Mouse (Mus musculus) right cerebral cortex, postnatal 4 days (tissue): ENCODE data around the gene Nop9.

Experiments
- DNase-seq: peaks from one replicate; pipeline ENCODE4 v3.0.0-alpha.2; 2022

Nop9 gene

DNA sequence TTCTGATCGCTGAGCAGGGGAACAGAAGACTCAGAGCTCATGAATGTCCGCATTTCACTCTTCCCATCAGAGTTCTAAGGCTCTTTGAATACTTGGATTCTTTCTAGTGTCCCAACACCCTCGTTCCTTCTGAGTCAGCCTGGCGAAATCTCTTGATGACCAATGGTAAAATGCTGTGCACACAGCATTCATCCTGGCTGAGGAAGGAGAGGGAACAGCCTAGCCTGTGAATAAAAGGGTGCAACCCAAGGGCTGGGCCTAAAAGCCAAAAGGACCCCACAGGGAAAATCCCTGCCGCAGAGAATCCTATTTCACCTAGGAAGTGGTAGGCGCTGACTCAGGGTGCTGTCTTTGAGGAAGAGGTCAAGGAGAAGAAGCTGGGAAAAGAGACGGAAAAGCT lies 15.4 kb upstream of the Nop9 start:
- no peak for DNase-seq

- DNase-seq, result no peak
These were observed 14.9 kb upstream of the Nop9 start for GRCm38 (mm10) chr14:55730531-55731032.

DNA sequence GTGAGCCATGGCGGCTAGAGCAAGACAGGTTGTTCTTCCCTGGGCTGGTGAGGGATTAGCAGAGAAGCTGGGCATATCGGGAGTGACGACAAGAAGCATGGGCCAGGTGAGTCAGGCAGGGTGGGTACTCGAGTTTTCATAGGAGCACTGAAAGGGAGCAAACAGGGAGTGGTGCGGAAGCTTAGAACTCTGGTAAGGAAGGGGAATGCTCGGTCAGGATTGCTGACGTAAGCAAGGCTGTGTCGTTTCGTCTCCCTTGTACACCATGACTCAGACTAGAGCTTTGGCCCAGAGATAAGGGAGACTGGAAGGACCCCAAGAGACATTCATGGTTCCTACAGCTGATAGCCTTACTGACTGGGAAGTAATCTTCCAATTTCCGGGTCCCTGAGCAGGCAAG lies 11.6 kb upstream of the Nop9 start:
- DNase-seq, result no peak

DNA sequence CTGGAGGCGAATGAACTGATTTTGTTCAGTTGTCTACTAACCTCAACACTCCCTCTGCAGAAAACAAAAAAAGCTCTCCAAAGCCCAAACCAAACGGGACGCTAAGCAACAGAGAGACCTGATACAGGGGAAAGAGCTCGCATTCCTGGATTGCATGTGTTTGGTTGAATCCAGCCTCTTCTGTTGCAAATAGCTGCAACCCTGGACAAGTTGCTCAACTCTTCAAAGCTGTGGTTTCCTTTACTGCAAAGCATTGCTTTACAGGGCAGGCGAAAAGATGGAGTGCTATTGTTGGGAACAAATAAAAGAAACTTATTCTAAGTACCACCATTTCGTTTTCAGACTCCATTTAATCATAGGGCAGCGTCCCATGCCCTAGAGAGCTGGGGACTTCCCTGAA lies 10.6 kb upstream of the Nop9 start:
- DNase-seq, result no peak

DNA sequence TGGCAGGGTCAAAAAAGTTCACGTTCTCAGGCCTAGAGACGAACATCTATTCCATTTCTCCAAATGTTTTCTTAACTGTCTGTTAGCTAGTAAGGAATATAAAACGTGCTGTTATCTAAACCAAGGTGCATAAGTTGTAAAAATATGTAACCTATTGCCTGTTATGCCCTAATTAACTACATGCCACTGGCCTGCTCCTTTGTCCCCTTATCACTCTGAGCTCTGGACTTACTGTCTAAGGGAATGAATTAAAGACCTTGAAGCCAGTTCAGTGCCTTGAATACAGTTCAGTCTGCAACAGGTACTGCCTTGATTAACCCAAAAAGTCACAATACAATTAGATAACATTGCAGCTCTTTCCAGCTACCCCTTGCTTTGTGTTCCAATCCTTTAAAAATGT lies 10.2 kb upstream of the Nop9 start:
- no peak for DNase-seq

GRCm38 (mm10) chr14:55735758-55736157 lies 9.7 kb upstream of the Nop9 start:
- DNase-seq, result no peak

- no peak for DNase-seq
These were observed 8.3 kb upstream of the Nop9 start for GRCm38 (mm10) chr14:55737086-55737687.

GRCm38 (mm10) chr14:55743711-55744110 lies 1.8 kb upstream of the Nop9 start:
- DNase-seq, result peak; percentile 90

GRCm38 (mm10) chr14:55745861-55746237 lies 356 bp downstream of the Nop9 start:
- no peak for DNase-seq

- no peak for DNase-seq
These were observed 1.8 kb downstream of the Nop9 start for GRCm38 (mm10) chr14:55747051-55747847.

- no peak for DNase-seq
These were observed 12.1 kb downstream of the Nop9 start for GRCm38 (mm10) chr14:55757566-55757965.

GRCm38 (mm10) chr14:55758363-55758784 lies 12.9 kb downstream of the Nop9 start, which contains the start of gene Cideb:
Gene Cideb (minus strand): TSS chr14:55758458.
- DNase-seq, result peak; percentile 34

DNA sequence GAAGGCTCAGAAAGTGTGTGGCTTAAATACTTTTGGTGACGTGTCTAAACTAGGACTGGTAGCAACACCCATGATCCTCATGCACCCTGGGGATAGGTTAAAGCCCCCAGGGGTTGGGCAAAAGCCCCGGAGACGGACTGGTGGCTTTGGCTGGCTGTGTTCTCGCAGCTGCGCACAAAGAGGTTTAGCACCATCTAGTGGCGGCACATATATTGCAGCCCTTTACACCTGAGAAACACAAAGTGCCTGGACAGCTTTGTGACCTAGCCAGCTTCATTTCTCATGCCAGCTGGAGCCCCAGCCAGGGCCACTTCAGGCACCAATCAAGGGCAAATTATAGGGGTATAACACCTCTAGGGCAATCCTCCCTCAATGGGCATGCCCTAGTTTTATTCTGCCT lies 14.7 kb downstream of the Nop9 start:
- peak; percentile 88 for DNase-seq

DNA sequence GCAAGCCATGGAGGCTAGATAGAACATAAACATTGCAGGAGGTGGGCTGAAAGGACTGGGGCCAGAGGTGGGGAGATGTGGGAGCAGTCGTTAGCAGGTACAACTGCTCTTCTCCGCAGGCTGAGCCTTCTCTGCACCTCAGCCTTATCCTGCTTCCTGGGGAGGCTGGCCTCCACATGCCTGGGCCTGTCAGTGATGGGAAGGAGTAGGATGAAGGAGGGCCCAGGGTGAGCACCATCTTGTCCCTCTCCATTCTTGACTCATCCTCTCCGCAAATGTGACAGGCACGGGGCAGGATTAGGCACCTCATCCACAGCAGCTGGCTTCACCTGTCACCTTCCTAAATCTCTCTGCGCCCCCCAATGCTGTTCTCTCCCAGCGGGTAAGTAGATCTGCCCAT lies 15.7 kb downstream of the Nop9 start, which contains the start of gene Ltb4r2:
Gene Ltb4r2, plus strand, starts transcription at position 266 of the 400 bp plus-strand sequence.
- no peak for DNase-seq

DNA sequence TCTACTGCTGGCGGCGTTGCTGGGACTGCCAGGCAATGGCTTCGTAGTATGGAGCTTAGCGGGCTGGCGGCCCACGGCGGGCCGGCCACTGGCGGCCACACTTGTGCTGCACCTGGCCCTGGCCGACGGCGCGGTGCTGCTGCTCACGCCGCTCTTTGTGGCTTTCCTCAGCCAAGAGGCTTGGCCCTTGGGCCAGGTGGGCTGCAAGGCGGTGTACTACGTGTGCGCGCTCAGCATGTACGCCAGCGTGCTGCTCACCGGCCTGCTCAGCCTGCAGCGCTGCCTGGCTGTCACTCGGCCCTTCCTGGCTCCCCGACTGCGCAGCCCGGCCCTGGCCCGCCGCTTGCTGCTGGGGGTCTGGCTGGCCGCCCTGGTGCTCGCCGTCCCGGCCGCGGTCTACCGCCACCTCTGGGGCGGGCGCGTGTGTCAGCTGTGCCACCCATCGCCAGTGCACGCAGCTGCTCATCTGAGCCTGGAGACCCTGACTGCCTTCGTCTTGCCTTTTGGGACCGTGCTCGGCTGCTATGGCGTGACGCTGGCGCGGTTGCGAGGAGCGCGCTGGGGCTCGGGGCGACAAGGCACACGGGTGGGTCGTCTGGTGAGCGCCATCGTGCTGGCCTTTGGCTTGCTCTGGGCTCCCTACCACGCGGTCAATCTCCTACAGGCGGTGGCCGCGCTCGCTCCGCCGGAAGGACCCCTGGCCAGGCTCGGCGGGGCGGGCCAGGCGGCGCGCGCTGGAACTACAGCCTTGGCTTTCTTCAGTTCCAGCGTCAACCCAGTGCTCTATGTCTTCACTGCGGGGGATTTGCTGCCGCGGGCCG lies 16.7 kb downstream of the Nop9 start:
- DNase-seq, result peak; percentile 67

DNA sequence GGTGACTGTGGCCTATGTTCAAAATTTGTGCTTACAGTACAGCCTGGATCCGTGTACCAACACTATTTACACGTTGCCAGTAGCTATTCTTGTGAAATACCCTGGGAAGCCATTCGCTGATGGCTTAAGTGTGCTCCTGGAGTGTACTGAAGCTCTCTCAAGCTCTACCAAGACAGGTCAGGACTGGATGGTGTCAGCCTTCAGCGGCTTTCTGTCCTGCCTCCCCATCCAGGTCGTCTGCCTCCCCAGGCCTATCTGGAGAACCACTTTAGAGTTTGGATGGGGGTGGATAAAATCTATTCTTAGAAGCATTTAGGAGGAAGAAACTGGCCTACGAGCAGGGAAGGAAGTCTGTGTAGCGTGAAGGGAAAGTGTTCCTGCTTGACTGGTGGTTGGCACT lies 17.7 kb downstream of the Nop9 start:
- DNase-seq, result no peak

- no peak for DNase-seq
These were observed 20.2 kb downstream of the Nop9 start, which contains the start of gene Ltb4r1 for GRCm38 (mm10) chr14:55765696-55766095. Gene Ltb4r1 (plus strand): TSS chr14:55765962.

DNA sequence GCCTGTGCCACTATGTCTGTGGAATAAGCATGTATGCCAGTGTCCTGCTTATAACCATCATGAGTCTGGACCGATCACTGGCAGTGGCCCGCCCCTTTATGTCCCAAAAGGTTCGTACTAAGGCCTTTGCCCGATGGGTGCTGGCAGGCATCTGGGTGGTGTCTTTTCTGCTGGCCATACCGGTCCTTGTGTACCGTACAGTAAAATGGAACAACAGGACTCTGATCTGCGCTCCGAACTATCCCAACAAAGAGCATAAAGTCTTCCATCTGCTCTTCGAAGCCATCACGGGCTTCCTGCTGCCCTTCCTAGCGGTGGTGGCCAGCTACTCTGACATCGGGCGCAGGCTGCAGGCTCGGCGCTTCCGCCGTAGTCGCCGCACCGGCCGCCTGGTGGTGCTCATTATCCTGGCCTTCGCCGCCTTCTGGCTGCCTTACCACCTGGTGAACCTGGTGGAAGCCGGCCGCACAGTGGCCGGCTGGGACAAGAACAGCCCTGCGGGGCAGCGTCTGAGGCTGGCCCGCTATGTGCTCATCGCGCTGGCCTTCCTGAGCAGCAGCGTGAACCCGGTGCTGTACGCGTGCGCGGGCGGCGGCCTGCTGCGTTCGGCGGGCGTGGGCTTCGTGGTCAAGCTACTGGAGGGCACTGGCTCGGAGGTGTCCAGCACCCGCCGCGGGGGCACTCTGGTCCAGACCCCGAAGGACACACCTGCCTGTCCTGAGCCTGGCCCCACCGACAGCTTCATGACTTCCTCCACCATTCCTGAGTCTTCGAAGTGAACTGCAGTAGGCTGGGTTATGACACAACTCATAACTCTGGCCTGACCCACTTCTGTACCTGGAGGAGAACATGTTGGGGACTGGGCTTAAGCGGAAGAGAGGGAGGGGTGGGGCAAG lies 22.3 kb downstream of the Nop9 start:
- DNase-seq, result peak; percentile 50

DNA sequence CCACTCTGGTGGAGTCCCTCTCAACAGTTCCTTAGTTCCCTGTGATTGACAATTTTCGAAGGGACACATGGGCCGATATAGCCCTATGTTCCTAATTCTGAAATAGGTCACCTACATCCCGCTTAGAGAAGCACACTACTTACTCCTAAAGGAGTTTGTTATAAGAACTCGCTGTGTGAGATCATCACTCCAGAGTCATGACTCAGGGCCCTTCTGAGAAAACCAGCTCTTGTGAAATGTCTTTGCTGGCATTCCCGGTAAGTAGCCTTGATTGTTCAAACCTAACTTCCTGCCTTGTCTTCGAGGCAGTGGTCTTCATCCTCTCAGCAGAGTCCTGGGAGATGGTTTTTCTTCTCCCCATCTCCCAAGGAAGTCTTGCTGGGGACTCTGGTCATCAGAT lies 23.1 kb downstream of the Nop9 start:
- no peak for DNase-seq

GRCm38 (mm10) chr14:55769087-55769703 lies 23.7 kb downstream of the Nop9 start:
- DNase-seq, result no peak

- no peak for DNase-seq
These were observed 31.2 kb downstream of the Nop9 start for GRCm38 (mm10) chr14:55776711-55777110.

DNA sequence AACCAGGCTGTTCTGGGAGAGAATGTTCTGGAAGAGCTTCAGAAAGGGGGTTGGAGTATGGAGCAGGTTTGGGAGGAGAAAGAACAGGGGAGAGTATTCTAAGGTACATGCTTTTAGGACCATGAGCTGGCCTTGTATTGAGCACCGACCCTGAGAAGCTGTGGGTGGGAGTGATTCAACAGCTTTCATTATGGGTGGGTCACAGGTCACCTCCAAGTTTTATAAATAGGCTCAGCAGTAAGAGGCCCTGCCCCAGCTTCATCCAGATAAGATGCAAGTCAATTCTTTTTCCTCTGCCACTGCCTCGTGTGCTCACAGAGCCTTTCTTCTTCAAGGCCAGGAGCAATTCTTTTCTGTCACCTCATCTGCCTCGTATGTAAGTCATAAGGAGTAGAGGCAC lies 31.7 kb downstream of the Nop9 start:
- no peak for DNase-seq
